Mouse (Mus musculus) kidney, adult 18-20 months (tissue): Measurements from ENCODE around the gene Agap2.
A peak's percentile ranks its signal among the peaks of the same experiment; 100 is the strongest.

ENCODE experiments used
- DNase-seq: peaks from one replicate; pipeline ENCODE4 v3.0.0; 2021

The Agap2 gene

GRCm38 (mm10) chr10:127107563-127108261, 32.6 kb downstream of the Agap2 start:
- DNase-seq: no peak

GRCm38 (mm10) chr10:127108262-127108583, 33.1 kb downstream of the Agap2 start:
- no peak for DNase-seq

- no peak for DNase-seq
Observed at GRCm38 (mm10) chr10:127111001-127111887, 36.2 kb downstream of the Agap2 start.

- no peak for DNase-seq
Observed at GRCm38 (mm10) chr10:127114408-127114807, 39.3 kb downstream of the Agap2 start.

GRCm38 (mm10) chr10:127115068-127115467, 40.0 kb downstream of the Agap2 start:
- DNase-seq: no peak

GRCm38 (mm10) chr10:127118470-127118869, 43.4 kb downstream of the Agap2 start:
- no peak for DNase-seq

- DNase-seq: no peak
Observed at GRCm38 (mm10) chr10:127119229-127119628, 44.1 kb downstream of the Agap2 start.

GRCm38 (mm10) chr10:127120301-127121065, 45.4 kb downstream of the Agap2 start:
- peak; percentile 9 for DNase-seq

GRCm38 (mm10) chr10:127121066-127121477, 46.0 kb downstream of the Agap2 start, which contains the start of gene Os9:
Gene Os9, minus strand, starts transcription at chr10:127121131.
- DNase-seq: peak; percentile 95

GRCm38 (mm10) chr10:127122018-127122417, 46.9 kb downstream of the Agap2 start:
- DNase-seq: no peak

- peak; percentile 43 for DNase-seq
Observed at GRCm38 (mm10) chr10:127122784-127123435, 47.8 kb downstream of the Agap2 start.

- DNase-seq: peak; percentile 82
Observed at GRCm38 (mm10) chr10:127123436-127123805, 48.3 kb downstream of the Agap2 start.

- peak; percentile 45 for DNase-seq
Observed at GRCm38 (mm10) chr10:127125210-127126001, 50.3 kb downstream of the Agap2 start.

- DNase-seq: no peak
Observed at GRCm38 (mm10) chr10:127126579-127126978, 51.5 kb downstream of the Agap2 start.

GRCm38 (mm10) chr10:127127711-127128279, 52.7 kb downstream of the Agap2 start:
- DNase-seq: no peak

GRCm38 (mm10) chr10:127129431-127129830, 54.3 kb downstream of the Agap2 start:
- no peak for DNase-seq

- no peak for DNase-seq
Observed at GRCm38 (mm10) chr10:127132469-127132868, 57.4 kb downstream of the Agap2 start.

- DNase-seq: peak; percentile 38
Observed at GRCm38 (mm10) chr10:127134394-127135035, 59.4 kb downstream of the Agap2 start.

- no peak for DNase-seq
Observed at GRCm38 (mm10) chr10:127135118-127135836, 60.2 kb downstream of the Agap2 start.

- no peak for DNase-seq
Observed at GRCm38 (mm10) chr10:127136510-127136909, 61.4 kb downstream of the Agap2 start.
